Comparison of ENCODE assay signal across 27 mouse cellular contexts in genomic region chr2:138053081-138053480, GRCm38 (mm10).
A peak's percentile ranks its signal among the peaks of the same experiment; 100 is the strongest.
DNase-seq lines count a peak whose midpoint lies in the region; ATAC-seq and TF ChIP-seq lines count a peak whose summit lies in the region.
"Had no signal": no experiment of that assay in that cellular context is flagged by ENCODE, and none has a peak within 500 bp of the region (broad histone marks: within the 10 kb centered on the region; RNA-seq: fewer than 3 reads in every experiment).

No protein-coding gene starts in this region.

- H3K27me3 ChIP-seq in embryonic facial prominence, embryonic 14.5 days (replicated peaks; ENCODE audit: control insufficient read depth, insufficient read depth, low read length), result no peaks in the 10 kb centered on the region
- H3K27me3 ChIP-seq in embryonic facial prominence, embryonic 10.5 days (replicated peaks; ENCODE audit: low read depth, poor library complexity, severe bottlenecking), result no peaks in the 10 kb centered on the region
- no peaks in the 10 kb centered on the region for H3K27me3 ChIP-seq in heart, postnatal 0 days (ENCODE audit: control insufficient read depth, insufficient read depth, low read length)
- no peaks in the 10 kb centered on the region for H3K27me3 ChIP-seq in lung, embryonic 14.5 days (ENCODE audit: insufficient read depth, low read length)
- H3K27me3 ChIP-seq: CH12.LX; embryonic facial prominence, embryonic 12.5 days; forebrain, embryonic 13.5 days; heart, embryonic 13.5 days had no signal

- no peaks in the 10 kb centered on the region for H3K9me3 ChIP-seq in embryonic facial prominence, embryonic 14.5 days (ENCODE audit: control insufficient read depth, low read length)
- no peaks in the 10 kb centered on the region for H3K9me3 ChIP-seq in embryonic facial prominence, embryonic 10.5 days
- H3K9me3 ChIP-seq in heart, postnatal 0 days (replicated peaks; ENCODE audit: control insufficient read depth, low read length), result no peaks in the 10 kb centered on the region
- no peaks in the 10 kb centered on the region for H3K9me3 ChIP-seq in lung, embryonic 14.5 days (ENCODE audit: low read depth, low read length)
- H3K9me3 ChIP-seq: embryonic facial prominence, embryonic 12.5 days; forebrain, embryonic 10.5 days; forebrain, embryonic 13.5 days; heart, embryonic 13.5 days had no signal

- no peak for TF ChIP-seq CTCF in heart, postnatal 0 days (IDR thresholded peaks at IDR 0.05; ENCODE audit: low read depth)
- no peak for TF ChIP-seq CTCF in lung, embryonic 14.5 days (IDR thresholded peaks at IDR 0.05; ENCODE audit: low read depth)

- no peaks in the 10 kb centered on the region for H3K36me3 ChIP-seq in embryonic facial prominence, embryonic 14.5 days (ENCODE audit: control insufficient read depth, insufficient read depth, low read length)
- no peaks in the 10 kb centered on the region for H3K36me3 ChIP-seq in embryonic facial prominence, embryonic 10.5 days (replicated peaks)
- H3K36me3 ChIP-seq in heart, postnatal 0 days (replicated peaks; ENCODE audit: control insufficient read depth, insufficient read depth, low read length), result no peaks in the 10 kb centered on the region
- H3K36me3 ChIP-seq in lung, embryonic 14.5 days (ENCODE audit: insufficient read depth), result no peaks in the 10 kb centered on the region
- H3K36me3 ChIP-seq: embryonic facial prominence, embryonic 12.5 days; forebrain, embryonic 10.5 days; G1E; heart, embryonic 13.5 days had no signal

- H3K4me3 ChIP-seq in embryonic facial prominence, embryonic 14.5 days (ENCODE audit: low read depth, low read length), result no peak overlapping the region
- no peak overlapping the region for H3K4me3 ChIP-seq in embryonic facial prominence, embryonic 10.5 days
- H3K4me3 ChIP-seq in heart, postnatal 0 days (ENCODE audit: low read depth, low read length), result no peak overlapping the region
- H3K4me3 ChIP-seq in lung, embryonic 14.5 days (ENCODE audit: low read depth, low read length), result no peak overlapping the region
- H3K4me3 ChIP-seq: embryonic facial prominence, embryonic 12.5 days; forebrain, embryonic 10.5 days; forebrain, embryonic 13.5 days; heart, embryonic 13.5 days had no signal

- ATAC-seq in embryonic facial prominence, embryonic 14.5 days (ENCODE audit: low read depth), result no peak
- no peak for ATAC-seq in heart, postnatal 0 days (ENCODE audit: insufficient read depth, low read depth)
- no peak for ATAC-seq in lung, embryonic 14.5 days (ENCODE audit: insufficient read depth)
- ATAC-seq: forebrain, embryonic 13.5 days; forebrain, embryonic 16.5 days; hindbrain, postnatal 0 days; inflammation-experienced regulatory T-cells, adult 6 months; intestine, embryonic 16.5 days; Patski had no signal

- TF ChIP-seq EP300 in heart, postnatal 0 days (IDR thresholded peaks at IDR 0.05; ENCODE audit: low read depth), result no peak

- H3K4me1 ChIP-seq in embryonic facial prominence, embryonic 14.5 days (ENCODE audit: control insufficient read depth, insufficient read depth, low read length), result no peaks in the 10 kb centered on the region
- H3K4me1 ChIP-seq in embryonic facial prominence, embryonic 10.5 days, result no peaks in the 10 kb centered on the region
- no peaks in the 10 kb centered on the region for H3K4me1 ChIP-seq in heart, postnatal 0 days (ENCODE audit: control insufficient read depth, insufficient read depth)
- no peaks in the 10 kb centered on the region for H3K4me1 ChIP-seq in lung, embryonic 14.5 days (ENCODE audit: insufficient read depth)
- H3K4me1 ChIP-seq: embryonic facial prominence, embryonic 12.5 days; forebrain, embryonic 10.5 days; forebrain, embryonic 13.5 days; heart, embryonic 13.5 days had no signal

- no peak overlapping the region for H3K9ac ChIP-seq in embryonic facial prominence, embryonic 14.5 days (ENCODE audit: low read depth, low read length)
- no peak overlapping the region for H3K9ac ChIP-seq in heart, postnatal 0 days (replicated peaks; ENCODE audit: low read depth, low read length)
- H3K9ac ChIP-seq in lung, embryonic 14.5 days, result no peak overlapping the region
- H3K9ac ChIP-seq: embryonic facial prominence, embryonic 12.5 days; forebrain, embryonic 13.5 days; heart, embryonic 13.5 days; hindbrain, embryonic 14.5 days had no signal

- 62% methylated on average over 4 of the region's 4 CpGs for WGBS in embryonic facial prominence, embryonic 14.5 days
- WGBS in embryonic facial prominence, embryonic 10.5 days, result 84% methylated on average over 4 of the region's 4 CpGs
- 61% methylated on average over 4 of the region's 4 CpGs for WGBS in heart, postnatal 0 days
- WGBS in lung, embryonic 14.5 days, result 76% methylated on average over 4 of the region's 4 CpGs

- H3K4me2 ChIP-seq in embryonic facial prominence, embryonic 14.5 days (ENCODE audit: low read depth, low read length), result no peak overlapping the region
- no peak overlapping the region for H3K4me2 ChIP-seq in heart, postnatal 0 days (ENCODE audit: low read depth, low read length)
- no peak overlapping the region for H3K4me2 ChIP-seq in lung, embryonic 14.5 days
- H3K4me2 ChIP-seq: embryonic facial prominence, embryonic 12.5 days; forebrain, embryonic 13.5 days; heart, embryonic 13.5 days; hindbrain, embryonic 14.5 days had no signal

- no peak overlapping the region for H3K27ac ChIP-seq in embryonic facial prominence, embryonic 14.5 days (replicated peaks; ENCODE audit: low read depth, low read length)
- H3K27ac ChIP-seq in embryonic facial prominence, embryonic 10.5 days (replicated peaks), result no peak overlapping the region
- H3K27ac ChIP-seq in heart, postnatal 0 days (ENCODE audit: low read depth), result no peak overlapping the region
- H3K27ac ChIP-seq in lung, embryonic 14.5 days (ENCODE audit: low read depth), result no peak overlapping the region
- H3K27ac ChIP-seq: embryonic facial prominence, embryonic 12.5 days; forebrain, embryonic 10.5 days; forebrain, embryonic 13.5 days; heart, embryonic 13.5 days; hindbrain, embryonic 14.5 days; hindbrain, postnatal 0 days had no signal

- peak; percentile 58 for DNase-seq in embryonic facial prominence, embryonic 14.5 days (ENCODE audit: low spot score)
- no peak for DNase-seq in embryonic facial prominence, embryonic 10.5 days (ENCODE audit: low spot score)
- DNase-seq in heart, postnatal 0 days (ENCODE audit: low spot score), result peak; percentile 20
- no peak for DNase-seq in heart, postnatal 36 days
- peak; percentile 23 for DNase-seq in lung, embryonic 14.5 days
- DNase-seq in lung, postnatal 25 days (ENCODE audit: low spot score), result no peak
- DNase-seq: adrenal gland, postnatal 10 days; adrenal gland, postnatal 36 days; B cell, adult 2 months; cerebellum, adult 11 months; cerebellum, postnatal 14 days; gastrocnemius, postnatal 10 days; gastrocnemius, postnatal 36 days; heart, postnatal 4 days; kidney, adult 18-20 months had no signal

- intact Hi-C loops in heart, postnatal 36 days (cut with DNase I), result no loop called here

Comparison
In these comparisons a context has a peak if more than half of its experiments do, and no peak if none do; other contexts are left out.
1. DNase-seq: peak in embryonic facial prominence, embryonic 14.5 days (single experiment), heart, postnatal 0 days (single experiment) and lung, embryonic 14.5 days (single experiment); none in embryonic facial prominence, embryonic 10.5 days (single experiment), heart, postnatal 36 days (0 of 2) and lung, postnatal 25 days (single experiment).